Mouse (Mus musculus) midbrain, embryonic 11.5 days (tissue): ENCODE measurements around the gene Il17rc. TPM values are rescaled to one million over a fixed set of nuclear protein-coding genes. Genes with fewer than 3 reads are reported as not detected.

ENCODE experiments used
- ATAC-seq: fragments of 200-750 bp; cut with Nextera tagmentation; 2 replicates; pipeline ENCODE4 v1.8.0; 2017; ENCODE audit warnings: moderate TSS enrichment, moderate library complexity; ENCODE audit not compliant: low FRiP score
- DNase-seq: peaks from one replicate; pipeline ENCODE4 v3.0.0; 2015; ENCODE audit warnings: low spot score; ENCODE audit errors: missing footprints
- H3K27ac ChIP-seq: fragments of 300-500 bp; sonication (generic); 2 replicates; pipeline ENCODE4 v1.5.1; 2014; ENCODE audit warnings: low read depth, low read length
- H3K27me3 ChIP-seq: fragments of 300-500 bp; sonication (generic); 2 replicates; pipeline ENCODE4 v1.6.1; 2014; ENCODE audit warnings: mild to moderate bottlenecking, low read length, moderate library complexity, mixed read lengths; ENCODE audit not compliant: control insufficient read depth, insufficient read depth
- H3K36me3 ChIP-seq: fragments of 300-500 bp; sonication (generic); 2 replicates; pipeline ENCODE4 v1.6.1; 2014; ENCODE audit warnings: mild to moderate bottlenecking, low read length, moderate library complexity, mixed read lengths; ENCODE audit not compliant: control insufficient read depth, insufficient read depth
- H3K4me1 ChIP-seq: fragments of 300-500 bp; sonication (generic); 2 replicates; pipeline ENCODE4 v1.6.1; 2014; ENCODE audit warnings: low read length; ENCODE audit not compliant: control insufficient read depth, insufficient read depth
- H3K4me2 ChIP-seq: fragments of 300-500 bp; sonication (generic); 2 replicates; pipeline ENCODE4 v1.6.1; 2014; ENCODE audit warnings: mild to moderate bottlenecking, moderate library complexity
- H3K4me3 ChIP-seq: fragments of 300-500 bp; sonication (generic); 2 replicates; pipeline ENCODE4 v1.5.1; 2014; ENCODE audit warnings: low read depth, low read length
- H3K9ac ChIP-seq: fragments of 300-500 bp; sonication (generic); 2 replicates; pipeline ENCODE4 v1.6.1; 2014; ENCODE audit warnings: low read length
- H3K9me3 ChIP-seq: fragments of 300-500 bp; sonication (generic); 2 replicates; pipeline ENCODE4 v1.6.1; 2016; ENCODE audit warnings: low read length; ENCODE audit not compliant: control insufficient read depth
- WGBS: fragments of 180-500 bp; shearing (Covaris S2); extraction: QIAGEN DNeasy Blood & Tissue Kit; methylation state at CpG from one replicate; pipeline ENCODE4 v1.1.7; 2014; 5-methylcytosine and 5-hydroxymethylcytosine counted together
- polyA plus RNA-seq: library from polyadenylated mRNA; unstranded; fragments of >200 nt; fragmentation: Nextera tagmentation; extraction: Ambion mirVana; gene quantifications from 2 replicates; pipeline ENCODE4 v1.2.1, GENCODE M21; 2014

The Il17rc gene
- polyA plus RNA-seq, 1 experiment from 2014 or later = 3.1 TPM

- Histone ChIP-seq H3K4me3 (peak overlapping the region; percentile 30; the same call in 1 of the 2 replicates), H3K4me1 (peaks cover 9% of the 10 kb centered on the region), H3K27ac (no peak overlapping the region), H3K9me3 (no peaks in the 10 kb centered on the region), H3K36me3 (peaks cover 9% of the 10 kb centered on the region), H3K4me2 (peak overlapping the region; percentile 48), H3K27me3 (peaks cover 6% of the 10 kb centered on the region), H3K9ac (peak overlapping the region; percentile 51)
- ATAC-seq (peak; percentile 86), DNase-seq (peak; percentile 98)
- WGBS = 2% methylated on average over 49 of the region's 54 CpGs
Measured at GRCm38 (mm10) chr6:113494258-113494788, 23.1 kb downstream of the Il17rc start.

- Histone ChIP-seq H3K27ac (no peak overlapping the region), H3K9ac (0 out of 2 replicates have a peak overlapping the region, but pooled peaks have one; percentile 51), H3K27me3 (peaks cover 6% of the 10 kb centered on the region), H3K4me3 (peak overlapping the region; percentile 30; the same call in 1 of the 2 replicates), H3K4me2 (peak overlapping the region; percentile 48), H3K9me3 (no peaks in the 10 kb centered on the region), H3K36me3 (peaks cover 9% of the 10 kb centered on the region), H3K4me1 (peaks cover 9% of the 10 kb centered on the region)
- no peak for ATAC-seq
- DNase-seq = peak; percentile 88
- 50% methylated on average over 28 of the region's 28 CpGs for WGBS
Measured at GRCm38 (mm10) chr6:113495071-113495675, 23.9 kb downstream of the Il17rc start.

- Histone ChIP-seq H3K27me3 (peaks cover 6% of the 10 kb centered on the region), H3K4me3 (no peak overlapping the region), H3K9ac (no peak overlapping the region), H3K36me3 (no peaks in the 10 kb centered on the region), H3K9me3 (no peaks in the 10 kb centered on the region), H3K4me2 (no peak overlapping the region), H3K27ac (no peak overlapping the region), H3K4me1 (peaks cover 7% of the 10 kb centered on the region)
- ATAC-seq = no peak
- 78% methylated on average over 6 of the region's 6 CpGs for WGBS
- DNase-seq = no peak
Measured at GRCm38 (mm10) chr6:113499346-113499745, 28.1 kb downstream of the Il17rc start.

- peak; percentile 74; the same call in 1 of the 2 replicates for ATAC-seq
- Histone ChIP-seq H3K27me3 (no peaks in the 10 kb centered on the region), H3K4me3 (peak within 1 kb of the TSS; percentile 45), H3K9me3 (no peaks in the 10 kb centered on the region), H3K36me3 (no peaks in the 10 kb centered on the region), H3K4me1 (no peaks in the 10 kb centered on the region), H3K27ac (no peak within 1 kb of the TSS), H3K4me2 (peak within 1 kb of the TSS; percentile 72), H3K9ac (peak within 1 kb of the TSS; percentile 66)
- WGBS = 3% methylated on average over 32 of the region's 32 CpGs
- DNase-seq = peak; percentile 92
Measured at GRCm38 (mm10) chr6:113501388-113502084, 30.3 kb downstream of the Il17rc start, which contains the start of gene Prrt3. Gene Prrt3, minus strand, starts transcription at chr6:113501931.

GRCm38 (mm10) chr6:113502801-113503200 is 31.6 kb downstream of the Il17rc start:
- Histone ChIP-seq H3K27me3 (no peaks in the 10 kb centered on the region), H3K4me3 (no peak overlapping the region), H3K9me3 (no peaks in the 10 kb centered on the region), H3K27ac (no peak overlapping the region), H3K4me2 (no peak overlapping the region), H3K4me1 (no peaks in the 10 kb centered on the region), H3K9ac (no peak overlapping the region), H3K36me3 (no peaks in the 10 kb centered on the region)
- no peak; the same call in 1 of the 2 replicates for ATAC-seq
- no peak for DNase-seq
- WGBS = 20% methylated on average over 2 of the region's 2 CpGs

GRCm38 (mm10) chr6:113505689-113506088 is 34.5 kb downstream of the Il17rc start:
- H3K27ac ChIP-seq = no peak overlapping the region
- no peaks in the 10 kb centered on the region for H3K4me1 ChIP-seq
- no peak overlapping the region for H3K4me2 ChIP-seq
- no peaks in the 10 kb centered on the region for H3K27me3 ChIP-seq
- DNase-seq (no peak), ATAC-seq (no peak)
- H3K9ac ChIP-seq = no peak overlapping the region
- H3K36me3 ChIP-seq = no peaks in the 10 kb centered on the region
- H3K4me3 ChIP-seq = no peak overlapping the region
- H3K9me3 ChIP-seq = no peaks in the 10 kb centered on the region
- 53% methylated on average over 1 of the region's 1 CpGs for WGBS

GRCm38 (mm10) chr6:113507130-113507529 is 35.9 kb downstream of the Il17rc start:
- DNase-seq (no peak), ATAC-seq (no peak)
- no peaks in the 10 kb centered on the region for H3K36me3 ChIP-seq
- H3K4me1 ChIP-seq = no peaks in the 10 kb centered on the region
- H3K4me2 ChIP-seq = no peak overlapping the region
- H3K9me3 ChIP-seq = no peaks in the 10 kb centered on the region
- H3K27ac ChIP-seq = no peak overlapping the region
- no peak overlapping the region for H3K4me3 ChIP-seq
- H3K27me3 ChIP-seq = no peaks in the 10 kb centered on the region
- no peak overlapping the region for H3K9ac ChIP-seq

- H3K36me3 ChIP-seq = no peaks in the 10 kb centered on the region
- no peaks in the 10 kb centered on the region for H3K9me3 ChIP-seq
- no peak overlapping the region for H3K9ac ChIP-seq
- DNase-seq (no peak), ATAC-seq (no peak)
- H3K4me2 ChIP-seq = no peak overlapping the region
- H3K4me1 ChIP-seq = no peaks in the 10 kb centered on the region
- no peak overlapping the region for H3K4me3 ChIP-seq
- H3K27me3 ChIP-seq = no peaks in the 10 kb centered on the region
- WGBS = 71% methylated on average over 7 of the region's 7 CpGs
- H3K27ac ChIP-seq = no peak overlapping the region
Measured at GRCm38 (mm10) chr6:113508272-113508946, 37.2 kb downstream of the Il17rc start.

- Histone ChIP-seq H3K4me3 (no peak overlapping the region), H3K4me1 (no peaks in the 10 kb centered on the region), H3K9ac (no peak overlapping the region), H3K4me2 (no peak overlapping the region), H3K36me3 (no peaks in the 10 kb centered on the region), H3K27me3 (no peaks in the 10 kb centered on the region), H3K27ac (no peak overlapping the region), H3K9me3 (no peaks in the 10 kb centered on the region)
- no peak for ATAC-seq
- no peak for DNase-seq
- 54% methylated on average over 5 of the region's 5 CpGs for WGBS
Measured at GRCm38 (mm10) chr6:113508947-113509280, 37.7 kb downstream of the Il17rc start.
